Mouse (Mus musculus): ENCODE measurements around the gene Ptk7. TPM values are rescaled to one million over a fixed set of nuclear protein-coding genes. Genes with fewer than 3 reads are reported as not detected.

Gene Ptk7
- polyA plus RNA-seq, 1 experiment from 2014 or later, result 20.6 TPM

- Histone ChIP-seq H3K9ac (peak overlapping the region; percentile 86), H3K27me3 (ENCODE audit: control insufficient read depth, insufficient read depth, low read length) (no peaks in the 10 kb centered on the region), H3K4me1 (replicated peaks; ENCODE audit: control insufficient read depth, insufficient read depth, low read length) (peaks cover 33% of the 10 kb centered on the region), H3K36me3 (replicated peaks; ENCODE audit: control insufficient read depth, insufficient read depth) (peaks cover 27% of the 10 kb centered on the region), H3K4me3 (replicated peaks; ENCODE audit: low read length) (peak overlapping the region; percentile 72), H3K27ac (peak overlapping the region; percentile 88), H3K4me2 (replicated peaks) (peak overlapping the region; percentile 83), H3K9me3 (ENCODE audit: control insufficient read depth, low read length) (no peaks in the 10 kb centered on the region)
- under 1% methylated on average over 13 of the region's 13 CpGs for WGBS
- ATAC-seq (ENCODE audit: low FRiP score), result peak; percentile 6; the same call in 1 of the 2 replicates
- DNase-seq (ENCODE audit: low spot score), result no peak
Observed at GRCm38 (mm10) chr17:46628471-46628790, 873 bp downstream of the Ptk7 start.

DNA sequence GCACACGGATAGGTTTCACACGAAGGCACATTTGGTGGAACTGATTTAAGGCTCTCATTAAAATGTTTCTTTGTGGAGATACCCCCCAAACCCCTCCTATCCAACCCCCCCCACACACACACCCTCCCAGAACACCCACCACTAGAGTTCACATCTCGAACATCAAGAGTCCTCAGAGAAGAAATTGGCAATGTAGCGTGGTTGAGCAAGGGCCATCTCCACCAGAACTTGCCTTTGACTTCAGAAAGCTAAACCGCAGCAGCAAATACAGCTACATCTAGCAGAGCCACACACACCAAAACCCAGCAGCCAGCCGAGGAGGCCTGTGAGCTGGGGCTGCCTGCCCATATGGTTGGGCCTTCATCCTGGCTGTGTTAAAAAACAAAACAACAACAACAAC, 1.9 kb downstream of the Ptk7 start:
- Histone ChIP-seq H3K27me3 (ENCODE audit: control insufficient read depth, insufficient read depth, low read length) (no peaks in the 10 kb centered on the region), H3K9me3 (ENCODE audit: control insufficient read depth, low read length) (no peaks in the 10 kb centered on the region), H3K4me1 (replicated peaks; ENCODE audit: control insufficient read depth, insufficient read depth, low read length) (peaks cover 33% of the 10 kb centered on the region), H3K9ac (peak overlapping the region; percentile 86), H3K4me3 (replicated peaks; ENCODE audit: low read length) (peak overlapping the region; percentile 72), H3K4me2 (replicated peaks) (peak overlapping the region; percentile 83), H3K27ac (no peak overlapping the region), H3K36me3 (replicated peaks; ENCODE audit: control insufficient read depth, insufficient read depth) (peaks cover 18% of the 10 kb centered on the region)
- ATAC-seq (ENCODE audit: low FRiP score), result no peak
- DNase-seq (ENCODE audit: low spot score), result no peak
- 65% methylated on average over 6 of the region's 6 CpGs for WGBS

- ATAC-seq (ENCODE audit: low FRiP score), result no peak
- WGBS, result 65% methylated on average over 12 of the region's 12 CpGs
- no peak overlapping the region for H3K4me3 ChIP-seq (replicated peaks; ENCODE audit: low read length)
Observed at GRCm38 (mm10) chr17:46624598-46624997, 4.7 kb downstream of the Ptk7 start.

DNA sequence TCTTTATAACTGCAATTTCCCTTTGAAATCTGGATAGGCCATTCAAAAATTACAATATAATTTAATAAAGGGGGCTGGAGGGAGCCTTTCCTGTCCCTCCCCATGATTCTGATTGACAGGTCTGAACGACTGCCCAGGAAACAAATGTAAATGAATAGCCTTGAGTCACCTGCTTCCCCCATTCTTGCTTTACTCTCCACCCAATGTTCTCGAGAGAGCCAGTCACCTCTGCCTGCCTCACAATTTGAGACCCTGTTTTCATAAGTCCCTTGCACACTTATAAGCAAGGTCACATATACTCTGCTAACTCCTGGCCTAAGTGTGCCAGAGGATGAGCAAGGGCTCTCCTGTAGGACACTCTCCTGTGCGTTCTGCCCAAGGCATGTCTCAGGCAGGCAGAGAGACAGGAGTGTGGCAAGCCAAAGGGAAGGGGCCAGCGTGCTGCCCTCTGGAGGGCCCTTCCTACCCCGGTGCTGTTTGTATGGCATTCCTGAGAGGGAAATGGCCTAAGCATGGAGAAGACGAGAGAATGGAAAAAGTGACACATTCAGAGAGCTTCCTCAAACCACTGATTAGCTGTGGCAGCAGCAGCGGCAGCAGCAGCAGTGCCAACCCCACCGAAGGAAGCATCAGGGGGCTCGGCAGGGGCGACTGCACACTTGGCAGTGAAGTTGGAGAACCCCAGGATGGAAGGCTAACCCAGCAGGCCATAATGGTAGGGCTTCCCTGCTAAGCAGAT, 5.3 kb downstream of the Ptk7 start:
- WGBS, result 18% methylated on average over 10 of the region's 10 CpGs
- Histone ChIP-seq H3K4me1 (replicated peaks; ENCODE audit: control insufficient read depth, insufficient read depth, low read length) (peaks cover 49% of the 10 kb centered on the region), H3K4me2 (replicated peaks) (peak overlapping the region; percentile 17; the same call in 1 of the 2 replicates), H3K9ac (peak overlapping the region; percentile 32), H3K27ac (no peak overlapping the region), H3K9me3 (ENCODE audit: control insufficient read depth, low read length) (no peaks in the 10 kb centered on the region), H3K36me3 (replicated peaks; ENCODE audit: control insufficient read depth, insufficient read depth) (no peaks in the 10 kb centered on the region), H3K4me3 (replicated peaks; ENCODE audit: low read length) (no peak overlapping the region), H3K27me3 (ENCODE audit: control insufficient read depth, insufficient read depth, low read length) (no peaks in the 10 kb centered on the region)
- no peak for DNase-seq (ENCODE audit: low spot score)
- ATAC-seq (ENCODE audit: low FRiP score), result no peak

More at GRCm38 (mm10) chr17:46624598-46624997, 4.7 kb downstream of the Ptk7 start:
- H3K4me2 ChIP-seq (replicated peaks), result peak overlapping the region; percentile 17; the same call in 1 of the 2 replicates
- H3K9ac ChIP-seq, result peak overlapping the region; percentile 32
- no peak for DNase-seq (ENCODE audit: low spot score)
- H3K4me1 ChIP-seq (replicated peaks; ENCODE audit: control insufficient read depth, insufficient read depth, low read length), result peaks cover 43% of the 10 kb centered on the region
- no peaks in the 10 kb centered on the region for H3K27me3 ChIP-seq (ENCODE audit: control insufficient read depth, insufficient read depth, low read length)
- no peaks in the 10 kb centered on the region for H3K9me3 ChIP-seq (ENCODE audit: control insufficient read depth, low read length)
- H3K27ac ChIP-seq, result no peak overlapping the region
- H3K36me3 ChIP-seq (replicated peaks; ENCODE audit: control insufficient read depth, insufficient read depth), result no peaks in the 10 kb centered on the region

DNA sequence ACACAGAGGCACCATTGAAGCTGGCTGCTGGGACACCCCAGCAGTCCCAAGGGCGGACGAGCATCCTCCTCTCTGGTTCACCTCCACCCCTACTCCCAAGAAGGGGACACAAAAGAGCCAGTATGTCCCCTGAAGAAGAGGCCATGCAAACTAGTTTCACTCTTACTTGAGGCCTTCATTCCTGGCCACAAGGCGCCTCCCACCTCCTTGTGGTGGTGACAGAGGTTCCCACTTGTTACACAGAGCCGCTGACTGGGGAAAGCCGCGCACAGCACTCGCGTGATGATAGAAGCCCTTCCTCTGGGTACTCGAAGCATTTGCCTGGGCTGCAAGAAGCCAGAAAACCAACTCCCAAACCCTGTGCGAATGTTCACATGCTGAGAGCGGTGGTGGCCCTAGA, 7.0 kb downstream of the Ptk7 start:
- DNase-seq (ENCODE audit: low spot score) (no peak), ATAC-seq (ENCODE audit: low FRiP score) (no peak)
- H3K9ac ChIP-seq, result no peak overlapping the region
- peaks cover 54% of the 10 kb centered on the region for H3K4me1 ChIP-seq (replicated peaks; ENCODE audit: control insufficient read depth, insufficient read depth, low read length)
- no peaks in the 10 kb centered on the region for H3K36me3 ChIP-seq (replicated peaks; ENCODE audit: control insufficient read depth, insufficient read depth)
- no peak overlapping the region for H3K4me3 ChIP-seq (replicated peaks; ENCODE audit: low read length)
- H3K4me2 ChIP-seq (replicated peaks), result no peak overlapping the region
- H3K27ac ChIP-seq, result no peak overlapping the region
- H3K27me3 ChIP-seq (ENCODE audit: control insufficient read depth, insufficient read depth, low read length), result no peaks in the 10 kb centered on the region
- 85% methylated on average over 11 of the region's 11 CpGs for WGBS
- no peaks in the 10 kb centered on the region for H3K9me3 ChIP-seq (ENCODE audit: control insufficient read depth, low read length)

- ATAC-seq (ENCODE audit: low FRiP score) (no peak), DNase-seq (ENCODE audit: low spot score) (no peak)
- no peaks in the 10 kb centered on the region for H3K9me3 ChIP-seq (ENCODE audit: control insufficient read depth, low read length)
- no peaks in the 10 kb centered on the region for H3K27me3 ChIP-seq (ENCODE audit: control insufficient read depth, insufficient read depth, low read length)
- no peaks in the 10 kb centered on the region for H3K36me3 ChIP-seq (replicated peaks; ENCODE audit: control insufficient read depth, insufficient read depth)
- H3K9ac ChIP-seq, result 0 out of 2 replicates have a peak overlapping the region, but pooled peaks have one; percentile 2
- no peak overlapping the region for H3K4me2 ChIP-seq (replicated peaks)
- peaks cover 50% of the 10 kb centered on the region for H3K4me1 ChIP-seq (replicated peaks; ENCODE audit: control insufficient read depth, insufficient read depth, low read length)
- no peak overlapping the region for H3K4me3 ChIP-seq (replicated peaks; ENCODE audit: low read length)
- peak overlapping the region; percentile 56 for H3K27ac ChIP-seq
- WGBS, result 61% methylated on average over 15 of the region's 15 CpGs
Observed at GRCm38 (mm10) chr17:46621324-46621723, 8.0 kb downstream of the Ptk7 start.

DNA sequence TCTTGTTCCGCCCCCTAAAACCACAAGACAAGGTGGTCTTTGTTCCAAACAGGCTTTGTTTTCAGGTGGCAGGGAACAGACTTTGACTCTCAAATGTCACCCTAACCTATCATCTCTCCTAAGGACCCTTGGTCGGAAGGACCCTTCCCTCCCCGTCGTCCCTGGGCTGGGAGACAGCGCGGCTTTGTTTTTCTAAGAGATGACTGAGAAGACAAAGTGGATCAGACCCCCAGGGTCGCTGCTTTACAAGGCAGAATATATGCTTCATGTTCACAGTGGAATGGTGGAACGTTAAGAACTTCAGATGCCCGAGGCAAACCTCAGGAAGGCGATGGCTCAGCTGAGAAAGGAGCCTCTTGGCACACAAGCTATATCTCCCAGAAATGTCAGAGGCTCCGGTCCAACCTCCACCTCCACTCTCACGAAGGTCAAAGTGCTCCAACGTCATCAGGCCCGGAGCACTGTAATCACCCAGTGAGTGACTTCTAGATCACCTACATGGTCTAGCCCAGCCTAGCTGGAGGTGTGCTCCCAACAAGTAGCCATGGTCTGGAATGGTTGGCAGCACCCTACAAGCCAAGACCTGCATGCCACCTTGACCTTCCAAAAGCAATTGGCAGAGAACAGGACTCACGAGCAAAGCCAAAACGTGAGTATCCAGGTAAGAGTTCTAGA, 9.5 kb downstream of the Ptk7 start:
- WGBS, result 29% methylated on average over 16 of the region's 16 CpGs
- peaks cover 50% of the 10 kb centered on the region for H3K4me1 ChIP-seq (replicated peaks; ENCODE audit: control insufficient read depth, insufficient read depth, low read length)
- H3K36me3 ChIP-seq (replicated peaks; ENCODE audit: control insufficient read depth, insufficient read depth), result no peaks in the 10 kb centered on the region
- no peaks in the 10 kb centered on the region for H3K27me3 ChIP-seq (ENCODE audit: control insufficient read depth, insufficient read depth, low read length)
- no peak overlapping the region for H3K4me3 ChIP-seq (replicated peaks; ENCODE audit: low read length)
- H3K9me3 ChIP-seq (ENCODE audit: control insufficient read depth, low read length), result no peaks in the 10 kb centered on the region
- ATAC-seq (ENCODE audit: low FRiP score) (no peak), DNase-seq (ENCODE audit: low spot score) (no peak)
- H3K9ac ChIP-seq, result peak overlapping the region; percentile 56
- H3K4me2 ChIP-seq (replicated peaks), result peak overlapping the region; percentile 25
- peak overlapping the region; percentile 76 for H3K27ac ChIP-seq

GRCm38 (mm10) chr17:46618769-46619682, 10.3 kb downstream of the Ptk7 start:
- Histone ChIP-seq H3K4me3 (replicated peaks; ENCODE audit: low read length) (no peak overlapping the region), H3K4me1 (replicated peaks; ENCODE audit: control insufficient read depth, insufficient read depth, low read length) (peaks cover 42% of the 10 kb centered on the region), H3K4me2 (replicated peaks) (peak overlapping the region; percentile 25), H3K27me3 (ENCODE audit: control insufficient read depth, insufficient read depth, low read length) (no peaks in the 10 kb centered on the region), H3K36me3 (replicated peaks; ENCODE audit: control insufficient read depth, insufficient read depth) (no peaks in the 10 kb centered on the region), H3K27ac (peak overlapping the region; percentile 76), H3K9ac (peak overlapping the region; percentile 56), H3K9me3 (ENCODE audit: control insufficient read depth, low read length) (no peaks in the 10 kb centered on the region)
- ATAC-seq (ENCODE audit: low FRiP score) (0 out of 2 replicates have a peak, but pooled peaks have one; percentile 9), DNase-seq (ENCODE audit: low spot score) (peak; percentile 41)
- WGBS, result 7% methylated on average over 27 of the region's 27 CpGs

GRCm38 (mm10) chr17:46618394-46618768, 10.9 kb downstream of the Ptk7 start:
- Histone ChIP-seq H3K27ac (peak overlapping the region; percentile 76), H3K27me3 (ENCODE audit: control insufficient read depth, insufficient read depth, low read length) (no peaks in the 10 kb centered on the region), H3K9ac (peak overlapping the region; percentile 56), H3K4me3 (replicated peaks; ENCODE audit: low read length) (no peak overlapping the region), H3K9me3 (ENCODE audit: control insufficient read depth, low read length) (no peaks in the 10 kb centered on the region), H3K4me1 (replicated peaks; ENCODE audit: control insufficient read depth, insufficient read depth, low read length) (peaks cover 45% of the 10 kb centered on the region), H3K4me2 (replicated peaks) (peak overlapping the region; percentile 25), H3K36me3 (replicated peaks; ENCODE audit: control insufficient read depth, insufficient read depth) (no peaks in the 10 kb centered on the region)
- ATAC-seq (ENCODE audit: low FRiP score) (no peak), DNase-seq (ENCODE audit: low spot score) (no peak)
- WGBS, result 19% methylated on average over 6 of the region's 6 CpGs
